Mouse (Mus musculus) forebrain, postnatal 0 days (tissue): ENCODE results near the gene Zfp212. TPM values are rescaled to one million over a fixed set of nuclear protein-coding genes. Genes with fewer than 3 reads are reported as not detected.
"Not testable (repeated sequence)": the region's sequence is repeated elsewhere in the genome, so short reads cannot be mapped to it uniquely, and the experiment has no call there.

ENCODE experiments used
- ATAC-seq: fragments of 200-750 bp; cut with Nextera tagmentation; 2 replicates; pipeline ENCODE4 v1.8.0; 2017; ENCODE audit warnings: mild to moderate bottlenecking, moderate library complexity
- DNase-seq: peaks from one replicate; pipeline ENCODE4 v3.0.0-alpha.2; 2015
- H3K27ac ChIP-seq: fragments of 300-500 bp; sonication (generic); 2 replicates; pipeline ENCODE4 v1.5.1; 2014; ENCODE audit warnings: low read depth, mild to moderate bottlenecking, antibody characterized with exemption, low read length, moderate library complexity, mixed read lengths
- H3K27me3 ChIP-seq: fragments of 300-500 bp; sonication (generic); 2 replicates; pipeline ENCODE4 v1.6.1; 2014; ENCODE audit warnings: mild to moderate bottlenecking, low read length, mixed read lengths; ENCODE audit not compliant: insufficient read depth
- H3K36me3 ChIP-seq: fragments of 300-500 bp; sonication (generic); 2 replicates; pipeline ENCODE4 v1.6.1; 2014; ENCODE audit warnings: mild to moderate bottlenecking, moderate library complexity; ENCODE audit not compliant: insufficient read depth
- H3K4me1 ChIP-seq: fragments of 300-500 bp; sonication (generic); 2 replicates; pipeline ENCODE4 v1.6.1; 2014; ENCODE audit warnings: antibody characterized with exemption; ENCODE audit not compliant: insufficient read depth
- H3K4me2 ChIP-seq: fragments of 300-500 bp; sonication (generic); 2 replicates; pipeline ENCODE4 v1.6.1; 2014; ENCODE audit warnings: low read depth, mild to moderate bottlenecking, moderate library complexity
- H3K4me3 ChIP-seq: fragments of 300-500 bp; sonication (generic); 2 replicates; pipeline ENCODE4 v1.5.1; 2014; ENCODE audit warnings: low read depth, low read length, mixed read lengths
- H3K9ac ChIP-seq: fragments of 300-500 bp; sonication (generic); 2 replicates; pipeline ENCODE4 v1.6.1; 2014; ENCODE audit warnings: mild to moderate bottlenecking
- H3K9me3 ChIP-seq: fragments of 300-500 bp; sonication (generic); 2 replicates; pipeline ENCODE4 v1.6.1; 2016; ENCODE audit warnings: low read length
- CTCF ChIP-seq: sonication (generic); IDR thresholded peaks from 2 replicates; pipeline ENCODE4 v1.5.1; 2016; ENCODE audit warnings: antibody characterized with exemption, control low read depth, low read depth
- WGBS: fragments of 180-500 bp; shearing (Covaris S2); extraction: QIAGEN DNeasy Blood & Tissue Kit; methylation state at CpG from one replicate; pipeline ENCODE4 v1.1.7; 2014; 5-methylcytosine and 5-hydroxymethylcytosine counted together
- polyA plus RNA-seq: library from polyadenylated mRNA; unstranded; fragments of >200 nt; fragmentation: Nextera tagmentation; extraction: Ambion mirVana; gene quantifications from 2 replicates; pipeline ENCODE4 v1.2.1, GENCODE M21; 2015
- total RNA-seq: library from RNA; depleted of rRNA; stranded (reverse); fragments of >200 nt; gene quantifications from 2 replicates; pipeline ENCODE4 v1.2.3, GENCODE M21; 2014; rRNA removed

Zfp212 gene
- total and polyA plus RNA-seq, 2 experiments from 2014 or later = 17.0 to 19.3 TPM

GRCm38 (mm10) chr6:47960685-47961421 lies 40.6 kb downstream of the Zfp212 start:
- H3K4me3 ChIP-seq = no peak overlapping the region
- no peak for TF ChIP-seq CTCF
- no peaks in the 10 kb centered on the region for H3K9me3 ChIP-seq
- no peaks in the 10 kb centered on the region for H3K27me3 ChIP-seq
- no peak overlapping the region for H3K9ac ChIP-seq
- ATAC-seq = no peak
- 89% methylated on average over 6 of the region's 6 CpGs for WGBS
- DNase-seq = no peak
- peaks cover 84% of the 10 kb centered on the region for H3K36me3 ChIP-seq
- H3K4me1 ChIP-seq = no peaks in the 10 kb centered on the region
- no peak overlapping the region for H3K27ac ChIP-seq
- H3K4me2 ChIP-seq = no peak overlapping the region

- H3K36me3 ChIP-seq = peaks cover 78% of the 10 kb centered on the region
- DNase-seq (no peak), ATAC-seq (no peak)
- H3K9me3 ChIP-seq = no peaks in the 10 kb centered on the region
- TF ChIP-seq CTCF = no peak
- WGBS = 92% methylated on average over 7 of the region's 7 CpGs
- no peak overlapping the region for H3K4me2 ChIP-seq
- H3K4me1 ChIP-seq = no peaks in the 10 kb centered on the region
- H3K27ac ChIP-seq = no peak overlapping the region
- no peak overlapping the region for H3K4me3 ChIP-seq
- H3K27me3 ChIP-seq = no peaks in the 10 kb centered on the region
- no peak overlapping the region for H3K9ac ChIP-seq
Measured at GRCm38 (mm10) chr6:47963051-47963450, 42.8 kb downstream of the Zfp212 start.

- not testable (repeated sequence) for H3K4me3 ChIP-seq, H3K27ac ChIP-seq, H3K4me2 ChIP-seq, H3K4me1 ChIP-seq, H3K9ac ChIP-seq, H3K9me3 ChIP-seq, H3K27me3 ChIP-seq
- H3K36me3 ChIP-seq = peaks cover 36% of the 10 kb centered on the region
- DNase-seq (peak; percentile 27), ATAC-seq (peak; percentile 35)
- 83% methylated on average over 1 of the region's 1 CpGs for WGBS
Measured at GRCm38 (mm10) chr6:47968166-47968565, 47.9 kb downstream of the Zfp212 start.

- Histone ChIP-seq H3K36me3 (no peaks in the 10 kb centered on the region), H3K4me1 (no peaks in the 10 kb centered on the region), H3K9ac (no peak overlapping the region), H3K27ac (no peak overlapping the region), H3K4me3 (no peak overlapping the region), H3K9me3 (no peaks in the 10 kb centered on the region), H3K4me2 (no peak overlapping the region), H3K27me3 (no peaks in the 10 kb centered on the region)
- peak; percentile 26; the same call in 1 of the 2 replicates for TF ChIP-seq CTCF
- whole genome bisulfite sequencing = 86% methylated on average over 1 of the region's 1 CpGs
- DNase-seq (no peak), ATAC-seq (no peak)
Measured at GRCm38 (mm10) chr6:47974599-47974998, 54.3 kb downstream of the Zfp212 start.

GRCm38 (mm10) chr6:47978897-47979368 lies 58.7 kb downstream of the Zfp212 start:
- 16% methylated on average over 6 of the region's 6 CpGs for WGBS
- Histone ChIP-seq H3K36me3 (no peaks in the 10 kb centered on the region), H3K27ac (no peak overlapping the region), H3K9me3 (no peaks in the 10 kb centered on the region), H3K4me1 (no peaks in the 10 kb centered on the region), H3K4me3 (no peak overlapping the region), H3K9ac (no peak overlapping the region), H3K4me2 (no peak overlapping the region), H3K27me3 (no peaks in the 10 kb centered on the region)
- peak; percentile 52 for DNase-seq
- peak; percentile 64 for ATAC-seq
- TF ChIP-seq CTCF = peak; percentile 62

Other genes with a start within 250 kb of the Zfp212 start
- 97.7 and 104 TPM in 2 replicates for gene Pdia4, start 107.0 kb upstream of the Zfp212 start, total RNA-seq
- 70.5 and 83.7 TPM in 2 replicates for gene Pdia4, start 107.0 kb upstream of the Zfp212 start, polyA plus RNA-seq
- gene Zfp786, start 89.6 kb upstream of the Zfp212 start, total RNA-seq = 22.2 and 23.8 TPM in 2 replicates
- gene Zfp786, start 89.6 kb upstream of the Zfp212 start, polyA plus RNA-seq = 5.1 and 5.5 TPM in 2 replicates
- gene Zfp398, start 84.8 kb upstream of the Zfp212 start, total RNA-seq = 23.5 and 28.2 TPM in 2 replicates
- gene Zfp398, start 84.8 kb upstream of the Zfp212 start, polyA plus RNA-seq = 7.1 and 11.1 TPM in 2 replicates
- gene Zfp282, start 43.3 kb upstream of the Zfp212 start, total RNA-seq = 41.8 and 48.5 TPM in 2 replicates
- gene Zfp282, start 43.3 kb upstream of the Zfp212 start, polyA plus RNA-seq = 15.4 and 16.7 TPM in 2 replicates
- gene Zfp956, start 32.9 kb downstream of the Zfp212 start, total RNA-seq = 33.9 and 37.7 TPM in 2 replicates
- gene Zfp956, start 32.9 kb downstream of the Zfp212 start, polyA plus RNA-seq = 19.5 and 21.8 TPM in 2 replicates
- 23.2 and 46.5 TPM in 2 replicates for gene Zfp777, start 128.4 kb downstream of the Zfp212 start, total RNA-seq
- 12.5 and 14.2 TPM in 2 replicates for gene Zfp777, start 128.4 kb downstream of the Zfp212 start, polyA plus RNA-seq
- gene Zfp746, start 166.1 kb downstream of the Zfp212 start, total RNA-seq = 40.6 and 51.6 TPM in 2 replicates
- gene Zfp746, start 166.1 kb downstream of the Zfp212 start, polyA plus RNA-seq = 13.2 and 15.5 TPM in 2 replicates